22 mouse cellular contexts compared by ENCODE assay signal in the genomic region with DNA sequence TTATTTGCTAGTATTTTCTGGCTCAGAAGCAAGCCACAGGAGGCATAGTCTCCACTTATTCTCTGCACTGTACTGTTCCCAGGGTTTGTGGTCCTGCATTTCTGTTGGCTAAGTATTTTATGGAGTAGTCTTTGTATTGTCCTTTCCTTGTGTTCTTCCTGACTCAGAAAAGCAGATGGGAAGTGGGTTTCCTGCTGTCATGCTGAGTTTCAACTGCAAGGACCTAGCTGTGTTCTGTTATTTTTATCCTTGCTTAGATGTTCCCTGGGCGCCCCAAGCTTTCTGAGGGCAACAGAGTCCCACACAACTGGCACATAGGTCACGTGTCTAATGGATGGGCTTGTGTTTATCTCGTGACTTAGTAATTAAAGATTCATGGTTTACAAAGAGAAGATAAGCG.
DNase-seq lines count a peak whose midpoint lies in the region; ATAC-seq and TF ChIP-seq lines count a peak whose summit lies in the region.
"Had no signal": no experiment of that assay in that cellular context is flagged by ENCODE, and none has a peak within 500 bp of the region (broad histone marks: within the 10 kb centered on the region; RNA-seq: fewer than 3 reads in every experiment).

No protein-coding gene starts in this region.

- H3K9ac ChIP-seq in heart, embryonic 13.5 days = no peak overlapping the region
- H3K9ac ChIP-seq: embryonic facial prominence, embryonic 12.5 days; forebrain, postnatal 0 days; hindbrain, embryonic 15.5 days; limb, embryonic 15.5 days; midbrain, embryonic 15.5 days; neural tube, embryonic 13.5 days had no signal

- H3K27me3 ChIP-seq in heart, embryonic 13.5 days (replicated peaks) = no peaks in the 10 kb centered on the region
- H3K27me3 ChIP-seq: embryonic facial prominence, embryonic 12.5 days; hindbrain, embryonic 15.5 days; limb, embryonic 15.5 days; midbrain, embryonic 15.5 days; neural tube, embryonic 13.5 days had no signal

- no peak overlapping the region for H3K4me2 ChIP-seq in heart, embryonic 13.5 days
- H3K4me2 ChIP-seq: embryonic facial prominence, embryonic 12.5 days; hindbrain, embryonic 15.5 days; limb, embryonic 15.5 days; midbrain, embryonic 15.5 days; neural tube, embryonic 13.5 days had no signal

- no peak for TF ChIP-seq CTCF in left cerebral cortex, adult 2 months (IDR thresholded peaks at IDR 0.05)
- no peak for TF ChIP-seq CTCF in cortical plate, adult 2 months (IDR thresholded peaks at IDR 0.05; ENCODE audit: extremely low read depth, insufficient read depth, low read length)

- DNase-seq in heart, adult 18-20 months = no peak
- no peak for DNase-seq in left cerebral cortex, adult 2 months (ENCODE audit: extremely low spot score in 1 of 2, low spot score in 2 of 2)
- DNase-seq in left cerebral cortex, postnatal 4 days = no peak
- DNase-seq in R1 (ENCODE audit: low read depth, low spot score) = peak; percentile 49
- no peak for DNase-seq in neural tube, embryonic 10.5 days (ENCODE audit: extremely low spot score, low spot score)
- DNase-seq: adrenal gland, adult 2 months; cerebellum, adult 11-12 months; cerebellum, postnatal 10 days; forebrain, postnatal 0 days; gastrocnemius, postnatal 10 days; heart, adult 11 months; kidney, adult 2 months; lung, postnatal 4 days had no signal

- H3K4me3 ChIP-seq in heart, embryonic 13.5 days = no peak overlapping the region
- H3K4me3 ChIP-seq in left cerebral cortex, adult 2 months = no peak overlapping the region
- H3K4me3 ChIP-seq in cortical plate, adult 2 months (ENCODE audit: insufficient read depth, low read length) = no peak overlapping the region
- H3K4me3 ChIP-seq: embryonic facial prominence, embryonic 12.5 days; hindbrain, embryonic 15.5 days; limb, embryonic 15.5 days; midbrain, embryonic 15.5 days; neural tube, embryonic 13.5 days had no signal

- ATAC-seq in heart, embryonic 13.5 days (ENCODE audit: extremely low read depth, insufficient number of reproducible peaks, low FRiP score, low TSS enrichment) = no peak
- ATAC-seq: forebrain, postnatal 0 days; midbrain, embryonic 15.5 days had no signal

- peak overlapping the region; percentile 24; the same call in 1 of the 2 replicates for H3K27ac ChIP-seq in heart, embryonic 13.5 days (replicated peaks)
- H3K27ac ChIP-seq in left cerebral cortex, adult 2 months = peak overlapping the region; percentile 33; the same call in 1 of the 2 replicates
- H3K27ac ChIP-seq in cortical plate, adult 2 months (ENCODE audit: insufficient read depth, low read length) = peak overlapping the region; percentile 71; the same call in 1 of the 2 replicates
- H3K27ac ChIP-seq: embryonic facial prominence, embryonic 12.5 days; hindbrain, embryonic 15.5 days; kidney, postnatal 0 days; limb, embryonic 15.5 days; midbrain, embryonic 15.5 days; neural tube, embryonic 13.5 days; stomach, postnatal 0 days had no signal

- H3K36me3 ChIP-seq in heart, embryonic 13.5 days = no peaks in the 10 kb centered on the region
- H3K36me3 ChIP-seq: embryonic facial prominence, embryonic 12.5 days; hindbrain, embryonic 15.5 days; limb, embryonic 15.5 days; midbrain, embryonic 15.5 days; neural tube, embryonic 13.5 days had no signal

- H3K9me3 ChIP-seq in heart, embryonic 13.5 days = no peaks in the 10 kb centered on the region
- H3K9me3 ChIP-seq: embryonic facial prominence, embryonic 12.5 days; hindbrain, embryonic 15.5 days; limb, embryonic 15.5 days; midbrain, embryonic 15.5 days; neural tube, embryonic 13.5 days had no signal

- H3K4me1 ChIP-seq in heart, embryonic 13.5 days = peaks cover 11% of the 10 kb centered on the region
- H3K4me1 ChIP-seq in cortical plate, adult 2 months (ENCODE audit: control insufficient read depth, insufficient read depth, low read length) = 0 out of 2 replicates have a peak, but pooled peaks cover 1% of the 10 kb centered on the region
- H3K4me1 ChIP-seq: embryonic facial prominence, embryonic 12.5 days; hindbrain, embryonic 15.5 days; limb, embryonic 15.5 days; midbrain, embryonic 15.5 days; neural tube, embryonic 13.5 days had no signal

- no peak for TF ChIP-seq POLR2A in cortical plate, adult 2 months (IDR thresholded peaks at IDR 0.05; ENCODE audit: extremely low read depth, insufficient read depth, low read length)

- intact Hi-C loops in left cerebral cortex, adult 2 months (cut with DNase I) = no loop called here
- intact Hi-C loops in left cerebral cortex, postnatal 4 days (cut with DNase I) = no loop called here

- WGBS in heart, embryonic 13.5 days = 54% methylated on average over 4 of the region's 4 CpGs
